Mouse (Mus musculus): ENCODE results near the gene Cd33.

Gene Cd33

DNA sequence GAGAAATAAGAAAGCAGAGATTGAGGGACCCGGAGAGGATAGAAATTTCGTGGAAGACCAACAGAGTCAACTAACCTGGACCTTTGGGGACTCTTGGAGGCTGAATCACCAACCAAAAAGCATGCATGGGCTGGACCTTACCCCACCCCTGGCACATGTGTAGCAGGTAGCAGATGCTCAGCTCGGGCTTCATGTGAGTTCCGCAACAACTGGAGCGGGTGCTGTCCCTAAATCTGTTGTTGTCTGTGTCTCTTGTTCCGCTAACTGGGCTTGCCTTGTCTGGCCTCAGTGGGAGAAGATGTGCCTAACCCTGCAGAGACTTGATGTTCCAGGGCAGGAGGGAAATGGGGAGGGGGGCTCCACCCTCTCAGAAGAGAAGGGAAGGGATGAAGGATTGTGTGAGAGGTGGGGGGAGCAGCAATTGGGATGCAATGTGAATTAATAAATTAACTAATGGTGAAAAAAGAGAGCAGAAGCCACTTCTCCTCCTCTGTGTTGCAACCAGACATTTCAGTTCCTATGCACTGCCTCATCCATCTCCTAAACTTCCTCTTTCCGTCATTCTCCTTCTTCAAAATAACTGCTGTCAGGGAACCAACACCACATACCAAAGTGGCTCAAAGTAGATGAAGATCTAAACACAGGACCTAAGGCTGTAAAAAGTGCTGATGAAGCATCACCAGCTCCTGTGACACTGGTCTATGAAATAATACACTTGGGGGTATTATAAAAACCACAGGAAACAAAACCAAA lies at the start of gene Cd33:
Cd33 (minus strand) TSS at position 204 of the 753 bp plus-strand sequence.
- no peak for DNase-seq (ENCODE audit: low read depth, low spot score)

GRCm38 (mm10) chr7:43584790-43585189 lies 40.6 kb upstream of the Cd33 start:
- DNase-seq (ENCODE audit: low read depth, low spot score), result no peak

- DNase-seq (ENCODE audit: low read depth, low spot score), result no peak
Observed at GRCm38 (mm10) chr7:43580526-43580925, 36.3 kb upstream of the Cd33 start.

DNA sequence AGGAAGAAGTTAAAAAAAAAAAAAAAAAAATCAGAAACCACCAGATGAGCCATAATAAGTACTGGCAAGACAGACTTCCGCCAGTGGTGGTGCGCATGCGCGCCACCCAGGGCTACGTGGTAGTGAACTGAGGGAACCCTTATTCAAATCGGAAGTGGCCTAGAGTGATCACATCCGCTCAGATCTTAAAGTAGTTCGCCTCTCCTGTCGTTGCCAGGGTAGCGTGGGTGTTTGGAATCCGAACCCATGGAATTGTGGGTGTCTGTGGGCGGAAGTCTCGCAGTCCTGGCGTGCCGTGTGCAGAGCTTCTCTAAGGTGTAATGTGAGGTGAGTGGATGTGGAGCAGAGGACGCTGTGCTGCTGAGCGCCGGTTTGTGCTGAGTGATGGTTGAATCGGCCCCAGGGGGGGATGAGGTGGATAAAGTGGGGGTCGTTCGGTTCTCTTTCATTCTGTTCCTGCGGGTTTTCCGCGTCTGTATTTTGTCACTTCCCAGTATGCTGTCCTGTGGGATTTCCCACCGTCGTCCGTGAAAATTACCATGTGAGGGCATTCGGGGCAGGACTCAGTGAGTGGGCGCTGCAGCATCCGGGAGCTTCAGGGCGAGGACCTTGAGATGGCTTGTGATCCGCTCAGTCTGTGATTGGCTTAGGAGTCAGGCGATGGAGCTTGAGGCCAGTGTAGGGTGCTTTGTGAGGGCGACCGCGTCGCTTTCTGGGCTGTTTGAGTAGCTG lies 35.4 kb upstream of the Cd33 start, which contains the start of gene Zfp719:
Zfp719 (plus strand) TSS at position 171 of the 732 bp plus-strand sequence.
- peak; percentile 88 for DNase-seq (ENCODE audit: low read depth, low spot score)

DNA sequence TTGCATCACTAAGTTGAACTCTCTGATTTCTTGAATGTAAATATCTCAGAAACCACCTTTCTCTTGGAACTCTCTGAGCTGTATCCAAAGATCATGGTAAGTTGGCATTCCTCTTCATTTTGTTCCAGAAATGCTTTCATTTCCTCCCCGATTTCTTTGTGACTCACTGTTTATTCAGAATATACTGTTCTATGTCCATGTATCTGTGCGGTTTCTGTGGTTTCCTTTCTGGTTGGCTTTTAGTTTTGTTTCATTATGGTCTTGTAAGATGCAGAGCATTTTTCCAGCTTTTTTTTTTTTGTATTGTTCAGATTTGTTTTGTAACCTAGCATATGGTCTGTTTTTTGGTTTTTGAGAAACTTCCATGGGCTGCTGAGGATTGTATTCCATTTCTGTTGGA lies 27.0 kb upstream of the Cd33 start:
- no peak for DNase-seq (ENCODE audit: low read depth, low spot score)

- no peak for DNase-seq (ENCODE audit: low read depth, low spot score)
Observed at GRCm38 (mm10) chr7:43563300-43563699, 19.1 kb upstream of the Cd33 start.

DNA sequence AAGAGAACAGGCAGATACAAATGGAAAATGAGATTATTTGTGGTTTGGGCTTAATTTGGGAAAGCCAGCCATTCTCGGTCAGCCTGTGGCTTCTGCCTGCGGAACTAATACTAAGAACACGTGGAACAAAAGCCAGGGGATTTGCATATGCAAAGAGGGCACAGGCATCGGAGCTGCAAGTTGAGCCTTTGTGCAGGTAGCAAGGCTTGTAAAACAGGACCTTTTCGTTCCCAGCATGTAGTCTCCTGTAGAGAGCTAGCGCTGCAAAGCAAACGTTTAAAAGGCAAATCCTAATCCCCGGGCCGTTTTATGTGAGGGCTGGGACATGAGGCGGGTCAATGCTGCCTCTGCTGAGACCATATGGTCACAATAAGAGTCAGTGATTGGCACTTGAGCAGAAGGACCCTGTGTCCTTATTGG lies 18.4 kb upstream of the Cd33 start:
- DNase-seq (ENCODE audit: low read depth, low spot score), result no peak

- DNase-seq (ENCODE audit: low read depth, low spot score), result peak; percentile 86
Observed at GRCm38 (mm10) chr7:43562006-43562633, 17.9 kb upstream of the Cd33 start, which contains the start of gene Zfp658. Zfp658 (plus strand) TSS chr7:43562256.

DNA sequence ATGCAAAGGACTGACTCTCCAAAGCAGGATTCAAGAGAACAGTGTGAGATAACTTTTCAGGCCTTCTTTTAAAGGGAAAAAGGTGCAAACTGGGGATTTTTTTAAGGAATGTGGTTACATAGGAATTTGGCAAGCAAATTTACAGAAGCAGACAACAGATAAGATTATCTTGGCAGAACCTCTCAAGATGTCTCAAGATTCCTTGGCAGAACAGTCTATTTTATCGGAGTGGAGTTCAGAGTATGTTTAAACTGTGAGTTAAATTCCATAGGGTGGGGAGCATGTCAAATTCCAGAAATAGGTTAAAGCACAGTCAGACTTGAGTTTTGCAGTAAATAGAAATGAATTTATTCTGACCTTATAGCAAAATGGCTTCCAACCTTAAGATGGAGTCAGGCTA lies 12.7 kb upstream of the Cd33 start:
- no peak for DNase-seq (ENCODE audit: low read depth, low spot score)

- no peak for DNase-seq (ENCODE audit: low read depth, low spot score)
Observed at GRCm38 (mm10) chr7:43555351-43555750, 11.1 kb upstream of the Cd33 start.

GRCm38 (mm10) chr7:43554550-43554949 lies 10.3 kb upstream of the Cd33 start:
- no peak for DNase-seq (ENCODE audit: low read depth, low spot score)

DNA sequence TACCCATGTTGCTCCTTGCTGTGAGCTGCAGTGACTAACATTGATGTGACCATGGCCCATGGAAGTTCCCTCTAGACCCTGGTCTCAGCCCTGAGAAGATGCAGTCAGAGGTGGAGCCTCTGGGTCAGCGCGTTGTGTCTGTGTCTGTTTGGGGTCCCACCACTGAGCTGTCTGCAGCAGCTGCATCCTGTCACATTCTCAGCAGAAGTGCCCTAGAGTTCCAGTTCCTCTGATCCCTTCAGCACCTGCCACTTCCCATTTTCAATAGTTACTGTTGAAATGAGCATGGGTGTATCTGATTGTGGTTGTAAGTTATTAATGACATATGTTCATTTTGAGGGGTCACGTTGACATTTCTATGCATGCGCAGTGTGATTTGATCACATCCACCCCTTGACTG lies 8.9 kb upstream of the Cd33 start:
- no peak for DNase-seq (ENCODE audit: low read depth, low spot score)

DNA sequence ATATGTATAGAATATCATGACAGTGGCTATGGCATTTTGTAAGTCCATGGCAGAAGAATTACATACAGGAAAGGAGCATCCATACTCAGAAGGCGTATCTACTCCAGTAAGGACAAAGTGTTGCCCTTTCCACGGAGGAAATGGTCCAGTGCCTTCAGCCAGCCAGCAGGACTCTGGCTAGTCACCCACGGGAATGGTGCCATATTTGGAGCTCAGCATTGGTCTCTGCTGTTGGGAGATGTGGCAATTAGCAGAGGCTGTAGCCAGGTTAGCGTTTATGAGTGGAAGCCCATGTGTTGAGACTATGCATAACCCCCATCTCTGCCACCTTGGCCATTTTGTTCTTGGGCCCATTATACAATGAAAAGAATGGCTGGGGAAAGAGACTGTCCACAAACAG lies 4.0 kb upstream of the Cd33 start:
- no peak for DNase-seq (ENCODE audit: low read depth, low spot score)

- DNase-seq (ENCODE audit: low read depth, low spot score), result peak; percentile 56
Observed at GRCm38 (mm10) chr7:43547666-43548065, 3.4 kb upstream of the Cd33 start.

- DNase-seq (ENCODE audit: low read depth, low spot score), result no peak
Observed at GRCm38 (mm10) chr7:43545656-43546545, 1.7 kb upstream of the Cd33 start.

GRCm38 (mm10) chr7:43538524-43538923 lies 5.7 kb downstream of the Cd33 start:
- no peak for DNase-seq (ENCODE audit: low read depth, low spot score)

- DNase-seq (ENCODE audit: low read depth, low spot score), result no peak
Observed at GRCm38 (mm10) chr7:43532936-43533505, 11.2 kb downstream of the Cd33 start.

- no peak for DNase-seq (ENCODE audit: low read depth, low spot score)
Observed at GRCm38 (mm10) chr7:43530216-43530785, 13.9 kb downstream of the Cd33 start.

DNA sequence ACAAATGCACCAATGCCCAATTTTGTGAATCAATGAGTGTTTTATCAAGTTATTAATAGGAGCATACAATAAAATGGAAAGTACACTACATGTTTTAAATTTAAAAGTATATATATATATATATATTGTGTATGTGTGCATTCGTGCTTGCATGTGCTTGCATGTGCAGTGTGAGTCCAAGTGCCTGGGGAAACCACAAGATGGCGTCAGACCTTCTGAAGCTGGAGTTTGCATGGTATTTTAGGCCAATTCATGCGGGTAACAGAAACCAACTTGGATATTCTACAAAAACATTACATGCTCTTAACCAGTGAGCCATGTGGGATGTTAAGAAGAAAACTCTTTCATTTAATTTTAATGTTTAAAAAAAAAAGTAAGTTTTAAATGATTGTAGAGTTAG lies 18.9 kb downstream of the Cd33 start:
- no peak for DNase-seq (ENCODE audit: low read depth, low spot score)

DNA sequence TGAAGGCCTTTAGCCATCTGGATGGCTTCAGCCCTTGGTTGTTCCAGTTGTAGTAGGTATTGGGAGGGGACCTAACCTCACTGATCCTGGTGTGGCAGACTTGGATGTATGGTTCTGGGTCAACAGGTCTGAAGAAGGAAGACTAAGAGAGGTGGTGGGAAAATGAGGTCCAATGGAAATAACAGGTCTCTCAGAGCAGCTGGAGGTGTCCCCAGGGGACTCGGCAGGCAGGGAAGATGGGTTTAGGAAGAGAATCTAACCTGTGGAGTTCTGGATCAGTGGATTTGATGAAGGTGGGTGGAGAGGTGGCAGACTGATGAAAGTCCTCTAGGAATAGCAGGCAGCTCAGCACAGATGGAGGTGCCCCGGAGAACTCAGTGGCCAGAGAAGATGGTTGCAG lies 21.5 kb downstream of the Cd33 start:
- no peak for DNase-seq (ENCODE audit: low read depth, low spot score)

- no peak for DNase-seq (ENCODE audit: low read depth, low spot score)
Observed at GRCm38 (mm10) chr7:43518341-43518740, 25.9 kb downstream of the Cd33 start.

All from WW6 (cell line).